Mouse (Mus musculus) left cerebral cortex, adult 18-20 months (tissue): ENCODE results near the gene Zcchc14. TPM values are rescaled to one million over a fixed set of nuclear protein-coding genes. Genes with fewer than 3 reads are reported as not detected.
"Not testable (repeated sequence)": the region's sequence is repeated elsewhere in the genome, so short reads cannot be mapped to it uniquely, and the experiment has no call there.

Experiments used
- DNase-seq, 2 experiments: peaks; one replicate each; pipeline ENCODE4 v3.0.0; 2021 to 2022; ENCODE audit warnings: low spot score in 2 of 2, mixed read lengths in 1 of 2
- total RNA-seq, 2 experiments: library from RNA; stranded (reverse); gene quantifications; 2 replicates each; pipeline ENCODE4 v1.2.3; 2021

Gene Zcchc14
- total RNA-seq, 2 experiments from 2014 or later: 63.2 to 68.7 TPM

DNA sequence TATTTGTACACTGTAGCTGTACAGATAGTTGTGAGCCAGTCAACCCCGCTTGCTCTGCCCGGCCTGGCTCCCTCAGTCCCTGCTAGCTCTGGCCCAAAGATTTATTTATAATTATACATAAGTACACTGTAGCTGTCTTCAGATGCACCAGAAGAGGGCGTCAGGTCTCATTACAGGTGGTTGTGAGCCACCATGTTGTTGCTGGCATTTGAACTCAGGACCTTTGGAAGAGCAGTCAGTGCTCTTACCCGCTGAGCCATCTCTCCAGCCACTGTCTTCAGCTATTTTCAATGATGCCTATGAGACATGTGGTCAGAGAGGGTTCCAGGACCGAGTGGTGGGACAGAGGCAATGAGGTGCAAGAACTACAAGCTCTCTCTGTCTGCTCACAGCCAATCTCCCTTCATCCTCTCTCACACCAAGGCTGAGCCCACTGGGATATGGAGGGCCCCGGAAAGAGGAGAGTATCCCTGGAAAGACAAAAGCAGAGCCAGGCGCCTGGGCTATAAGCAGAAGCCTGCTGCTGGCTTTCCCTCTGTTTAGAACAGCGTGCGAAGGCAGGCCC lies 15.3 kb upstream of the Zcchc14 start:
- DNase-seq: not testable (repeated sequence)

DNA sequence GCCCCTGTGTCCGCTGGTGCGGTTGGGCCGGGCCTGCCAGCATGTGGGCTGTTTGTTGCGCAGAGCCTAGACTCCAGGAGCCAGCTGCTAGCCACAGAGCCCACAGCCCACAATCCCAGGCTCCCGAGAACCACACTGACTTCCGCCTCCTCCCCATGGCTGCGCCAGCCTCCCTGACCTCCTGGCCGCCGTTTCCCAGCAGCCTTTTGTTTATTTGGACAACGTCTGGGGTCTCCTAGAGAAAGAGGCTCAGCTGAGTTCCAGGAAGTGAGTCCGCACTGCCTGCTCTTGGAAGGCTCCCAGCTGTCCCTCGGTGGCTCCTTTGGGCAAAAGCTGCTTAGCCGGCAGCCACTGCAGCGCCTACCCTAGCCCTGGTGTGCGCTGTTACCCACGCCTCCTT lies 12.6 kb upstream of the Zcchc14 start:
- DNase-seq: no peak

DNA sequence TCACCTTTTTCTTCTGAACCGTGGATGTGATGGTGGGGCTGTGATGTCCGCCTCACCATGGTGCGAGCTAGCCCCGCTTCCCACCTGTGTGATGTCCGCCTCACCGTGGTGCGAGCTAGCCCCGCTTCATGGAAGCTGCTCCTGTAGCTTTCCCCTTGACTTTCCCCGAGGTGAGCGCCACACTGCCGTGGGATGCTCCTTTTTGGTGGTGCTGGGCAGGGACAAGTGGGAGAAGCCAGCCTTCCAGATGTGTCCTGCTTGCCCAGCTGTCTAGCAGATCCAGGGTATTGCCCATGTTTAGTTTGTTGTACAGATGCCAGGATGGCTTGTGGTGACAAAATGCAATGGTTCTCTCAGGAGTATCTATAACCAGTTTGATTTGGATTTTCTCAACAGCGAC lies 10.4 kb upstream of the Zcchc14 start:
- no peak for DNase-seq

DNA sequence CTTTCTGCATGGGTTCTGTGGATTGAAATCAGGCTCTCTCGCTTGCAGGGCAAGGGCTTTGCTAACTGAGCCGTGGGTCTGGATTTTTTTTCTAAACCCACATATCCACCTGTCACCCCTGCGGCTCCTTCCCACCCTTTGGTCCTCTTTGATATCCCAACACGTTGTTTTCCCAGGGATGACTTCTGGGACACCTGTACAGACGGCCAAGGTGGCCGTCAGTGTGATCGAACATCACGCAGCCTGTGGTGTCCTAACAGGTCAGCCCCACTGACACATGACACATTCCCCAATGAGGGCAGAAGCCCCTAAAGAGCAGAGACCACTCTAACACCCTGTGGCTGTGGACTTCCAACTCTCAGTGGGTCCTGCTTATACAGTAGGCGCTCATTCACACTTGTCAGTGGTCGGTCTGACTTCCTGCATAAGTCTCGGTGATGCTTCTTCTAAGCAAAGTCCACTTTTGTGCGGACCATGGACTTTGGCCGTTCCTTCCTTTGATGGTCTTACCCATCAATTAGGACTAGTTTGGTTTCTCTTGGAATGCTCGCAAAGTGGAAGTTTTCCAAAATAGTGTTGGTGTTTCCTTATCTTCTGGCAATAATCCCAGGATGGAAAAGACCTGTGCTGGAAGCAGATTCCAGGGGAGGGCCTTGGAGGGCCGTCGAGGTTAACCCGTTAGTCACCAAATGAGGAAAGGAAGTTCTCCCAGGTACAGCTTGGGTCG lies 9.1 kb upstream of the Zcchc14 start:
- no peak for DNase-seq

DNA sequence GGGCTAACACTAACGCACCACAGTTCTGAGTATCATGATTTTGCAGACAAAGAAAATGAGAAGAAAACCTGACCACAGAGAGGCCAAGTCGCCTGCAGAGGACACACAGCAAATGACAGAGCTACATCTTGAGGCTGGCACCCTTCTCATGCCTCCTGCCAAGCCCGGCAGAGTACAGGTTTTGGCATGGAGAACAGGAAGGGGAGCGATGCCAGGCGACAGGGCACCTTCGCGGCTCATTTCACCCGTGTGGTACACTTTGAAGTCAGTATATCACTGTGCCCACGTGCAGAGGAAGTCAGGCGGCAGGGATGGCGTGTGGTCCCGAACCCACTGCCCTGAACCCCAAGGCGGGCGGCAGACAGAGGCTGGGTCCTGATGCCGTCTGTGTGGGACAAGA lies 7.9 kb upstream of the Zcchc14 start:
- no peak for DNase-seq

DNA sequence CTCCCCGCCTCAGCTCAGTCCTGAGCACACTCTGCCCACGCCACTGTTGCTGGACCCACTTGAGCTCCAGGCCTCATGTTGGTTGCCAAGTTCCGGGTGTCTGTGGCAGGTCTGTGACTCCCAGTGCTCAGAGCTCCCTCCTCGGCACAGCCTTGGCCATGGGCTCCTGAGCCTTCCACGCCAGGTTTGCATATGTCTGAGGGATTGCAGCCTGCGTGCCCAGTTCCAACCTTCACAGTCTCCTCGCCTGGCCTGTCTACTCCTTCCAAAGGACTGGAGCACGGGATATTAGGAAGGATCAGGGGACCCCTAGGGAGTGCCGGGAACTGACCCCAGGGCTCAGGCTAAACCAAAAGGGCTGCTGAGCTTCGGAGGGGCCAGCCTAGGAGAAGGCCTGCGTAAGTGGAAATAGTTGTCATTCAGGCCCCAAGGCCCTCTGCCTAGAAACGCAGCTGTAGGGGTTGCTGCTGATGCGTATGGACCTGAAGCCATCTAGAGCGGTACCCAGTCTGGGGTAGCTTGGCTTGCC lies 2.3 kb upstream of the Zcchc14 start:
- no peak for DNase-seq

DNA sequence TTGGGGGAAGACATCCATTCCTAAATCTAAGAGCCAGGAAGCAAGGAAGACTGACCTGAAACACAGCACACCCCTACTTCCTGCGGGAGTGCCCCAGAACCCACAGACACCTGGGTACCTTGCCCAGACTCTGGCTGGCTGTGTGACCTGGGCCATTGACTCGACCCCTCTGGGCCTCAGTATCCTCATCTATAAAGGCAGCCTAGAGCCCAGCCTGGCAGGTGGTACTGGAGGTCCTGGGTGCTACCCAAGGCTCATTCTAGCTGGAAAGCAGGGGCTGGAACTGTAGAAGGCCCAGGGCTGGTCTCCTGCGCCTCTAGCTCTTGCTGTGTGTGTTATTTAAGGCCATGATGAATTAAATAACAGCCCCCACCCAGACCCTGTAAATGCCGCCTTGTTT lies 1.4 kb upstream of the Zcchc14 start:
- DNase-seq: no peak

DNA sequence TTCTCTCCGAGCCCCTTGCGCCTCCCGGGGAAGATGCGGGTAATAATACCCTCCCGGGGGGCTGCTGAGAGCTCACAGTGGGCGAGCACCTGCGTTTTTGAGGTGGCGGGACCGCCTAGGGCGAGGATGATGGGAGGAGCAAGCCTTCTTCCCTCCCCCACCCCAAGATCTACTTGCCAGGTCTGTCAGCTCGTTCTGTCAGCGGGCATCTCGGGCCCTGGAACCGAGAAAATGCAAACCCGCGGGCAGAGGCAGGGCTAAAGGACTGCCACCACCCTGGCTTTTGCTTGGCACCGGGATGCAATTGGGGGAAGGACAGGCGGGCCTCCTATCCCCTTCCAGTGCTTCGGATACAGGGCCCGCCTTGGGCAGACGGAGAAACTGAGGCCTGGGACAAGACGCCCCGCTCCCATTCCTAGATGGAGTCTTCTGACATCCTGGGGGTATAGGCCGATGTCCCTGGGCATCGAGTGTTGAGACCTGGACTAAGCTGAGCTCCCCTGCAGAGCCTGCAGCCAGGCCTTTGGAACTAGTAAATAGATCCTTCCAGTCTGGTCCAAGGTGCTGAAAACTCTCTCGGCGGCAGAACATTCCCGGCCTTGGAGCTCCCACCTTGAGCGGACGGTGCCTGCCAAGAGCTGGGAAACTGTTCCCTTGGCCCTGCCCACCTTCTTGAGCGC lies 779 bp upstream of the Zcchc14 start:
- peak in 1 of 2 experiments; percentile 34 for DNase-seq

DNA sequence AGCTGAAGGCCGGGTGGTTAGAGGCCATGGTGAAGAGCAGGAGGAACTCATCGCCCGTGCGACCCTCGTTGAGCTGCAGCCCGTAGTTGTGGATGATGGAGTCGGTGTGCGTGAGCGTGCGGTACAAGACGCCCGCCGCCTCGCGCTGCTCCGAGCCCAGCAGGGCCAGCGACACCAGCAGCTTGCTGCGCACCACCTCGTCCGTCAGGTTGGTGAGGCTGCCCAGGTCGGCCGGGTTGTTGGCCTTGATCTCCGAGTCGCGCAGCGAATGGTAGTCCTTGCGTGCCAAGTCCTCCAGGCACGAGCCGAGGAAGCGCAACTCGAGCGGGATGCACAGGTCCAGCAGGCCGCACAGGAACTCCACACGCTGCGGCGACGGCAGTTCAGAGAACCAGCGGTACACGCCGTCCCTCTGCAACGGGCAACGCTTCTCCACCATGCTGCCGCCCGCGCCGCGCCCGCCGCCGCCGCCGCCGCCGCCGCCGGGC lies 783 bp downstream of the Zcchc14 start:
- DNase-seq: peak in 1 of 2 experiments; percentile 50

DNA sequence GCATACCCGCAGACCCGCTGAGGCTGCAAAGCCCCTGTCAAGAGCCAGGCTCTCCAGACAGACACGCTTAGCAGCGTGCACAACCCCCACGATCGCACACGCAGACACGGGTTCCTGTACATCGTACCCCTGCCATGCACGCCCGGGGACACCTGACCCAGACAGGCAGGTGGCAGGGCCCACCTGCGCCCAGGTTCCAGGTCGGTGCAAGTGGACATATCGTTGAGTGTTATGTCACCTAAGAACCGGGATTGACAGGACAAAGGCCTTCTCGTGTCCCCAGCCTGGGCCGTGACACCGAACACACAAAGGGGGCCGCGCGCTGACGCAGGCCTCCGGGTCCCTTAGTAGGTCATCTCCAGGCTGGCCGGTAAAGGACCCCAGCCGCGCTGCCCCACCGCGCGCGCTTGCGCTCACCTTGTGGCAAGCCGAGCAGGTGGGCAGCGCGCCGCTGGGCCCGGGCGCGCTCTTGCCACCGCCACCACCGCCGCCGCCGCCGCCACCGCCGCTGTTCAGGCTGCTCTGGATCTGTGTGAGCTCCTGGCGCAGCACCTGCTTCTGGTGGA lies 1.3 kb downstream of the Zcchc14 start:
- DNase-seq: no peak

DNA sequence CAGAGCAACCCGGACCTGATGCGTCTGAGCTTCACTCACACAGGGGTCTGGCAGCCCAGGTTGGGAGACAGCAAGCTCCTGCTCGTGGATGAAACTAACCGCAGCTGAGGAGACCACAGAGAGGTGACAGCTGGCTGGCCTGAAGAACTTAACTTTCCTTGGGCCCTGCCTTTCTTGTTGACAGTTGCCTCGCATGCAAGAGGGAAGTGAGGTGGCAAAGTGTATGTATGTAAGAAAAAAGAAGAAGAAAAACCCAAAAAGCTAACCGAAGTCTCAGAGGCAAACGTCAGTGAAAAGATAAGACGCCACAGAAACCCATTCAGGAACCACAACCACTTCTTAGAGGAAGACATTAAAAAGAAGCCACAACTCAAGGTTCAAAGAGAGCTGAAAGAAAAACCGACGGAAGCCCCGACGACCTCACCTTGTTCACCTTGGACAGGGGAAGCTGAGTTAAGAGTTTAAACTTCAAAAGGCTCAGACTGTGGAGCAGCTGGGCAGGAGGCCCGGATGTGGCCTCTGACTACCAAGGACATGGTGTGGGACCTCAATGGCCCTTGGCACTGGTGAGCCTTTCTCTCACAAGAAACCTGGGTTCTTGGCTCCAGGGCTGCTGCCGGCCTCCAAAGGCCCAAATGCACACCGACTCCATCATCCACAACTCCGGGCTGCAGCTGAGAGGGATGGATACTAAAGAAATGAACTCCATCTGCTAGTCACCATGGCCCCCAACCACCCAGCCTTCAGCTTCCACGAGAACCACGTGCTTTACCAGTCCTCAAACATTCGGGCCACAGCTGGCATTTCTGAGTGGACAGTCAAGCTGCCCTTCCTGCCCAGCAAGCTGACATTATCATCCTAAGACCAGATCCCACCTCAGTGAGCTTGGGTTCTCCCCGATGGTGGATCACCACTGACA lies 2.1 kb downstream of the Zcchc14 start:
- DNase-seq: no peak

DNA sequence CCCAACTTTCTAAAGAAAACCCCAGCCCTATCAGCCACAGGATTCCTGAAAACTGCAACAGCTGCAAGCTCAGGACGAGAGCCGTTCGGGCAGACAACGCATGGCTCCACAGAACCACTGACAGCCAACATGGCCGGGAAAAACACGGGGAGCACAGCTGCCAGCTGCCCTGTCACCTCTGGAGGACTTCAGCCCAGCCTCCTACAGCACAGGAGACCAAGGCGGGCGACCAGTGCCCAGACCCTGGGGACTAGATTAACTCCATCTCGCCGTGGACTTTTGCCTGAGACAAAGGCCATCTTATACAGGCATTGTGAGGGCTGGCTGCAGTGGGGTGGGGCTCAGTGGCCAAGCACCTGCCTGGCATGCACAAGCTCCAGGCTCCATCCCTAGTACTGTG lies 2.8 kb downstream of the Zcchc14 start:
- DNase-seq: no peak

DNA sequence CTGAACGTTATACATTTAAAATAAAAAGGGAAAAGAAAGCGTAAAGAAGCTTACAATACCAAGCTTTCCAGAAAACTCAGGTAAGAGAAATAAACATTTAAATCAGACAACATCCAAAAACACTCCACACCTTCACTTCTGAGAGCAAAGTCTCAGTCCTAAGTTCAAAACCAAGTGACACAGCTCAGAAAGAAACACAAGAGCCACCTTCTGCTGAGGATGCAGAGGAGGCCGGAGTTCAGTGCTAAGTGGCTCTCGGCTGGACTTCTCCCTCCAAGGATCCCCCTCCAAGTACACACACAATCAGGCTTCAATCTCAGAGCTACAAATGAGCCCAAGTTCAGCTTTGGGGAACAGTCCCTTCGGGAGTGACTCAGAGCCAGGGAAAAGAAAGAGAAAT lies 3.3 kb downstream of the Zcchc14 start:
- DNase-seq: no peak

DNA sequence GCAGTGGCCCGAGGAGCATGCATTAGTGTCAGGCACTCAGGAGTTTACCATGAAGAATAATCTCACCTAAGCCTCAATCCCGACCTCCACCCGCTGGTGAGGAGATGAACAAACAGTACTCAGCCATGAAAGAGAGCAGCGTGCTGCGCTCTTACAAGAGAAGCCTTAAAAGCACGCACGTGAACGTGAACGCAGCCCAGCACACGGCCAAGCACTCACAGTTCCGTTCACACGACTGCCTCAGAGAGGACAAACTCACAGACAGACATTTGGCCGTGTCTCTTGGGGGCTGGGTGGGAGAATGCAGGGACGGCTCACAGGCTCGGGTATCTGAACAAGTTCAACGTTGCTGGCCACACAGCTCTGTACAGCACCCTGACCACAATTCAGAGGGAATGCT lies 4.2 kb downstream of the Zcchc14 start:
- DNase-seq: no peak

DNA sequence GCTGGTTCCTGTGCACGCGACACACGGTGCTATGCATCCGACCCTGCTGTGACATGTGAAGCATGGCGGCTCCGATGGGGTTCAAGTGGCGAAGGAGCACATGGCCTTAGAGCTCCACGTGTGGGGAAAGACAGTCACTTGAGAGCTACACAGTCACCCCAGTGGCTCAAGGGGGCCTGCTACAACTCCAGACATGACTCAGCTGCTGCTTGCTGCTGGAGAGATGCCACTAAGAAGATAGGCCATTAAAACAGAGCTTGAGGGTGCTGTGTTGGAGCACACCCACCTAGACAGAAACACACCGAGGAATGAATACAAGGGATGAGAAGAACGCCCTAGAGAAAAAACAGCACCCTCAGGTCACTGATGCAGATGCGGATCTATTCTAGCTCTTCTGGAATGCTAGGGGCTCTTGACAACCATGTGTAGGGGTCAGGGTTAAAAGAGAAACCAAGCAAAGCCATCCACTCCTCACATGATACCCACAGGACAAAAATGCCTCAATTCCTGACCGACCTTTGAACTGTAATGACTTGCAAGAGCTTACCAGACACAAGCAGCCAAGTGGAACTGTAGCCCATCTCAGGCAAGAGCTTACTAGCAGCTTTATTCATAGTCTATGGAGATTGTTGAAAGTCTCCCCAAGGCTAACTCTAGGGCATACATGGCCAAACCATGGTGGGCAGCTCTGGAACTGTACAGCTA lies 5.0 kb downstream of the Zcchc14 start:
- DNase-seq: no peak

DNA sequence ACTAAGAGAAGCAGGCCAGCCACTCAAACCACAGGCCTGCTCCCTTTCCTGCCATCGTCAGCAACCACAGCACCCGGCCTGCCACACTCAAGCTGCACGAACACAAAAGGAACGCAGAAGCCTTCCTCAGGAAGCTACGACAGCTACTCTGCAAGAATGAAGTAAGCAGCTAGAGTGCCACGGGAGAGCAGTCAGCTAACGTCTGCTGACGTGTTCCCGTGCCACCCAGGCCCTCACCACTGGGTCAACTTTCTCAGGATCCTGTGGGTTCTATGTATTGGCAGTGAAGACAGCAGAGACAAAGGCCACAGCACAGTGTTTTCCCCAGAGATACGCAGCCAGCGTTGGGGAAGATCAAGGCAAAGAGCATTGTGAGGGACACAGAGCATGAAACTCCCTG lies 9.3 kb downstream of the Zcchc14 start:
- DNase-seq: no peak

DNA sequence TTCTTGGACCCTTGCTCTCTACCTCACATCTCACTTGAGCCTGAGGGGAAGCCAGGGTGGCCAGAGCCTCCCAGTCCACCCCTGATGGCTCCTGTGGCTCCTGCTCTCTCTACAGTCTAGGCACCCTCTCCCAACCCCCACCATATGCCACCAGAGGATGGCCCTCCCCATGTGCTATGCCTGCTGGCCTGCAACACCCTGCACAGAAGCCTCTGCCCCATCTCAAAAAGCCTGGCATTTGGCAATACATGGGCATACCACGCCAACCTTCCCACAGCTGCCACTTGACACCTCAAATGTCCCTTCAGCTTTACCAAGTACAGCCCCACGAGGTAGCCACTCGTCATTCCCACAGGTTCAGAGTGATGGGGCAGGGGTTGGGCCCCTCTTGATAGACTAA lies 9.9 kb downstream of the Zcchc14 start:
- DNase-seq: no peak

DNA sequence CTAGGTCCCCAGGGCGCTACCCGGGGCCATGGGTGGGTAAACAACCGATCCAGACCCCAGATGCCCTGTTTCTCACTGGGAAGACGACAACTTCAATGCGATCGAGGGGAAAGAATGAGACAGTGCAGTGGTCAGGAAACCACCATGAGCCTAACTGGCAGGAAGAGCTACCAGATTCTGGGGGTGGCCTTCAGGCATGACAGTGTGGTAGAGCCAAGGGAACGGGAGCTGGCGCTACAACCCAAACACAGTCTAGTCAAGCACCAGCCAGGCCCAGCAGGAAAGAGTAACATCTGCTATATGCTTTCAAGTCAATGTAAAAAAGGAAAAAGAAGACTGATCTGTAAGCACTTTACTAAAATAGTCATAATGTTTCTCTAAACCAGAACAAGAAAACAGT lies 16.5 kb downstream of the Zcchc14 start:
- no peak for DNase-seq

DNA sequence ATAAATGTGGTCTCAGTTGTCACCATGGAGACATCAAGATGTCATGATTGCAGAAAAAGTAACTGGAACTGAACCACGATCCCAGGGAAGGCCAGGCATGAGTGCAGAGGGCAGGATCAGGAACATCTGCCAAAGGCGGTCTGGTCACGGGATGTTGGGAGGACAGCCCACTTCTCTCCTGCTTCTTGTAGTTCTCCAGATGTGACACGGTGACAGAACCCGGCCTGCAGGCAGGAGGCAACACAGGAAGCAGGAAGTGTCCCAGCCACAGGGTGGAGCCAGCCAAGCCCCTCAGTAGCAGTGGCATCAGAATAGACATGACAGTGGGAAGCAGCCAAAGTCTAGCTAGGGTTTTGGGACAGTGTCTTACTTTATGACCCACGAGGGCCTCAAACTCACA lies 17.2 kb downstream of the Zcchc14 start:
- no peak for DNase-seq

DNA sequence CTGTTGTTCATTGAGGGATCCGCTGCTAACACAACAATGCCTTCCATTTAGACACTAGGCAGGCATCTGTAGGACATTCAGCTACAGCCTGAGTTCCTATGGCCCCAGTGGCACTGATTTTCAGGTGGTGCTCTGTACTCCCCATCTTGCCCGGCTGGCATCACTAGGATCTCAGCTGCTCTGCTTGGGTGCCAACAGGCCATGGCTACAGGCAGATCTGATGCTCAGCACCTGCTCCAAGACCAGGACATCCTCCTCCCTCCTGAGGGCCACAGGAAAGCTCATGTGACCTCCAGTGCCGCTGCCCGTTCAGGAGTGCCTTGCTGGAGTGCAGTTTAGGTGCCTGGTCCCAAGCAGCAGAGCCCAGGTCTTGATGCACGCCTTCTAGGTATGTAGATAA lies 20.3 kb downstream of the Zcchc14 start:
- DNase-seq: no peak
